8 mouse cellular contexts compared by ENCODE assay signal in the genomic region with DNA sequence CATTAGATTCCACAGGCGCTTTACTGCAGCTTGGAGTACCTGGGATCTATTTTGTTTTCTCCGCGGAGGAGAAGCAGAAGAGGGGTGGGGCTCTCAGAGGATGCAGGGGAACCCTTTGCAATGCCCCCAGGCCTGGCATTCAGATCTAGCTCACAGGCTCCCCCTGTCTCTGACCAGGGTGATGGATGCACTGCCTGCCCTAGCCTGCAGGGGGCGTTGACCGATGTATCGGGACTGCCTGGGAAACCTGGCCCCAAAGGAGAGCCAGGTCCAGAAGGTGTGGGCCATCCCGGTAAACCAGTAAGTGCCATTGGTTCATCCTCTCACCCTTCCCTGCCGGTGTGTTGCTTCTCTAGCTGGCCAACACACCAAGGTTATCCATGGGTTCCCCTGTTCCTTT. TPM values are rescaled to one million over a fixed set of nuclear protein-coding genes. Genes with fewer than 3 reads are reported as not detected.
A peak's percentile ranks its signal among the peaks of the same experiment; 100 is the strongest.
DNase-seq lines count a peak whose midpoint lies in the region; ATAC-seq and TF ChIP-seq lines count a peak whose summit lies in the region.
"Had no signal": no experiment of that assay in that cellular context is flagged by ENCODE, and none has a peak within 500 bp of the region (broad histone marks: within the 10 kb centered on the region; RNA-seq: fewer than 3 reads in every experiment).

No protein-coding gene starts in this region.

- peak in 1 of 2 experiments; percentile 51 for DNase-seq in layer of hippocampus, adult 2 months (ENCODE audit: low spot score in 2 of 2)
- DNase-seq in layer of hippocampus, postnatal 36 days: no peak
- peak; percentile 77 for DNase-seq in R1 (ENCODE audit: low read depth, low spot score)
- DNase-seq in cerebellum, postnatal 14 days: peak; percentile 39 to 70
- peak; percentile 60 for DNase-seq in lung, postnatal 0 days (ENCODE audit: low spot score)
- no peak for DNase-seq in spleen, postnatal 14 days (ENCODE audit: low spot score in 2 of 2)
- no peak for DNase-seq in frontal cortex, postnatal 25 days (ENCODE audit: low spot score in 2 of 2)

- H3K4me3 ChIP-seq in layer of hippocampus, adult 2 months: no peak overlapping the region
- no peak overlapping the region for H3K4me3 ChIP-seq in lung, postnatal 0 days (ENCODE audit: low read depth, low read length)
- H3K4me3 ChIP-seq: megakaryocyte, embryonic 14.5 days had no signal

- H3K9ac ChIP-seq in lung, postnatal 0 days (replicated peaks; ENCODE audit: low read depth): no peak overlapping the region

- no peaks in the 10 kb centered on the region for H3K27me3 ChIP-seq in lung, postnatal 0 days (replicated peaks; ENCODE audit: insufficient read depth, low read length)

- TF ChIP-seq EP300 in lung, postnatal 0 days (IDR thresholded peaks at IDR 0.05): no peak

- peak; percentile 87 for TF ChIP-seq CTCF in layer of hippocampus, adult 2 months (conservative IDR thresholded peaks at IDR 0.05)
- TF ChIP-seq CTCF in lung, postnatal 0 days (IDR thresholded peaks at IDR 0.05): peak; percentile 91

- no peaks in the 10 kb centered on the region for H3K36me3 ChIP-seq in lung, postnatal 0 days (ENCODE audit: insufficient read depth, low read length)

- 18% methylated on average over 8 of the region's 8 CpGs for WGBS in lung, postnatal 0 days

- H3K27ac ChIP-seq in layer of hippocampus, adult 2 months: no peak overlapping the region
- H3K27ac ChIP-seq in lung, postnatal 0 days (ENCODE audit: low read length): no peak overlapping the region

- no peaks in the 10 kb centered on the region for H3K9me3 ChIP-seq in lung, postnatal 0 days (ENCODE audit: low read length)
- H3K9me3 ChIP-seq: megakaryocyte, embryonic 14.5 days had no signal

- H3K4me2 ChIP-seq in lung, postnatal 0 days (replicated peaks; ENCODE audit: low read depth, low read length): no peak overlapping the region

- H3K4me1 ChIP-seq in lung, postnatal 0 days (ENCODE audit: insufficient read depth, low read depth, low read length): no peaks in the 10 kb centered on the region
- H3K4me1 ChIP-seq: megakaryocyte, embryonic 14.5 days had no signal

- peak; percentile 43; the same call in 1 of the 2 replicates for ATAC-seq in lung, postnatal 0 days

RNA-seq across cellular contexts. Expression of gene Col16a1, which starts 19.2 kb away (rescaled TPM):
- total RNA-seq in layer of hippocampus, adult 2 months (2021): 10 to 100 TPM; 14.5 to 15.2 TPM
- total RNA-seq in layer of hippocampus, postnatal 36 days (2021): 10 to 100 TPM; 12.4 to 16.3 TPM
- 26.2 and 30.1 TPM in 2 replicates for polyA plus RNA-seq in lung, postnatal 0 days (2015; fragmentation: Nextera tagmentation; extraction: Ambion mirVana)

RNA-seq across cellular contexts. Expression of gene Pef1, which starts 35.5 kb away (rescaled TPM):
- total RNA-seq in layer of hippocampus, adult 2 months (2021): 10 to 100 TPM; 64.7 to 72.0 TPM
- 10 to 100 TPM; 63.7 TPM for total RNA-seq in layer of hippocampus, postnatal 36 days (2021)
- polyA plus RNA-seq in lung, postnatal 0 days (2015; fragmentation: Nextera tagmentation; extraction: Ambion mirVana): 82.0 and 84.6 TPM in 2 replicates

Comparison
In these comparisons a context has a peak if more than half of its experiments do, and no peak if none do; other contexts are left out.
1. DNase-seq: peak in R1 (single experiment), cerebellum, postnatal 14 days (2 of 2) and lung, postnatal 0 days (single experiment); none in layer of hippocampus, postnatal 36 days (0 of 2), spleen, postnatal 14 days (0 of 2) and frontal cortex, postnatal 25 days (0 of 2).